Mouse (Mus musculus) adrenal gland (tissue): ENCODE data around the gene Efl1.
"Not testable (repeated sequence)": the region's sequence is repeated elsewhere in the genome, so short reads cannot be mapped to it uniquely, and the experiment has no call there.

ENCODE experiments used
- intact Hi-C: fragments of 180-260 bp; cut with DNase I; formaldehyde crosslinking; loops from one replicate; pipeline ENCODE4 v1.15.1; 2025

Efl1 gene

GRCm38 (mm10) chr7:82755602-82756155, 107.3 kb downstream of the Efl1 start:
- intact Hi-C loops: no loop called here

DNA sequence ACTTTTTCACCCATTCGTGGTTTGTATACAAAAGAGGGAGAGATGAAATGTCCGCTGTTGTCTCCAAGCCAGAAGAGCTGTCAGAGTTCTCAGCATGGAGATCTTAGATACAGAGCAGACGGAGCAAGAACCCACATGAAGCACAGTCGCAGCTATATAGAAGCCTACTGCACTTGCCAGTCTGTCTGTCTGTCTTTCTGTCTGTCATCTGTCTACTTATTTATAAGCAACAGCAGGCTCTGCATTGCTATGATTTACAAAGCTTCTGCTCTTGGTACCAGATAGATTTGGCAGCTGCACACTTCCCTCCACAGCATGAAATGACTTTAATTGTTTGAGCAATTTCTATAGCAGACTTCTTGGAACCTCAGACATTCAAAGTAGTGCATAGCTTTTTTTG, 110.1 kb downstream of the Efl1 start:
- intact Hi-C loops: no loop called here

DNA sequence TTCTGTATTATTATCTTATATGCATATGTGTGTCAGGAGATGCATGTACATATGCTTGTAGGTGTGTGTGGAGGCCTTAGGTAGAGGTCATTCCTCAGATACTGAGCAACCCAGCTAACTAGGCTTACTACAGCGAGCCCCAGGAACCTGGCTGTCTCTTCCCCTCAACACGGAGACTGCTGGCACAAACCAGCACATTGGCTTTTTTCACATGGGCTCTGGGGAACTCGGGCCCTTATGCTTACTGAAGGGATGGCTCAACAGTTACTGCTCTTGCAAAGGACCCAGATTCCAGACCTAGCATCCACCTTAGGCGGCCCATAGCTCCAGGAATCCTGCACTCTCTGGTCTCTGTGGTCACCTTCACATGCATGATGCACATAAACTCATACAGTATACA, 110.7 kb downstream of the Efl1 start:
- intact Hi-C loops: no loop called here

GRCm38 (mm10) chr7:82764951-82765350, 116.5 kb downstream of the Efl1 start:
- intact Hi-C loops: no loop called here

DNA sequence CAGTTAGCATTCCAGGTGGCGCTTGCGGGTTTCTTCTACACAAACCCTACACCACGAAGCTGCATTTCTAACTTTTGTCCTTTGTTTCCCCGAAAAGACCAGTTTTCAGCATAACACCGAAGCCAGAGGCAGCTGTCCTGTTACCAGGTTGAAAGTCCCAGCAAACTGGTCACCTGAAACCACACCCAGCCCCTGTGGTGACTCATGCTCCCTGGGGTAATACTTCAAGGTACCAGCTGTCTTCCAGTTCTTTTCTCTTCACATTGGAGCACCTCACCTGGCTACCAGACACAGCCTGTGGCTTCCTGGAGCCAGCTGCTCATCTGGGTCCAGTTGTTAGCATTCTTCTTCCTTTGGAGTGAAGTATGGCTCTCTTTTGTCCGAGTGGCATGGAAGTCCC, 118.2 kb downstream of the Efl1 start:
- intact Hi-C loops: no loop called here

GRCm38 (mm10) chr7:82770207-82770606, 121.8 kb downstream of the Efl1 start:
- intact Hi-C loops: no loop called here

DNA sequence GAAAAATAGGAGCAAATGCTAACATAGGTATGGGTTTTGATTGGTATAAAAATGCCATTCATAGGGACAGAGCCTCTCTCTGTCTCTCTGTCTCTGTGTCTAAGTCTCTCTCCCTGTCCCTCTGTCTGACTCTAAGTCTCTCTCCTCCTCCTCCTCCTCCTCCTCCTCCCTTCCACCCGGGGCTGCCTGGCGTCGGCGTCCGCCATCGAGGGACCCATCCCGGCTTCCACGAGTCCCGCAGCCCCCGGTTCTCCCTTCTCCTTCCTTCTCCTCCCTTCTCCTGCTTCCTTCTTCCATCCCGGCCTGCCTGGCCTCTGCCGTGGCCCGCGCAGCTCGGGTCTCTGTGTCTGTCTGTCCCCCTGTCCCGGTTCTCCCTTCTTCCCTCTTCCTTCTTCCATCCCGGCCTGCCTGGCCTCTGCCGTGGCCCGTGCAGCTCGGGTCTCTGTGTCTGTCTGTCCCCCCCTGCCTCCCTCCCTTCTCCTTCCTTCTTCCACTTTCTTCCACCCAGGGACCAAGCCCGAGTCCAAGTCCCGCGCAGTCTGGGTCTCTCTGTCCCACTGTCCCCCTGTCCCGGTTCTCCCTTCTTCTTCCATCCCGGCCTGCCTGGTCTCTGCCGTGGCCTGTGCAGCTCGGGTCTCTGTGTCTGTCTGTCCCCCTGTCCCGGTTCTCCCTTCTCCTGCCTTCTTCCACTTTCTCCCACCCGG, 122.7 kb downstream of the Efl1 start:
- intact Hi-C loops: not testable (repeated sequence)

GRCm38 (mm10) chr7:82771661-82772021, 123.2 kb downstream of the Efl1 start:
- intact Hi-C loops: not testable (repeated sequence)

DNA sequence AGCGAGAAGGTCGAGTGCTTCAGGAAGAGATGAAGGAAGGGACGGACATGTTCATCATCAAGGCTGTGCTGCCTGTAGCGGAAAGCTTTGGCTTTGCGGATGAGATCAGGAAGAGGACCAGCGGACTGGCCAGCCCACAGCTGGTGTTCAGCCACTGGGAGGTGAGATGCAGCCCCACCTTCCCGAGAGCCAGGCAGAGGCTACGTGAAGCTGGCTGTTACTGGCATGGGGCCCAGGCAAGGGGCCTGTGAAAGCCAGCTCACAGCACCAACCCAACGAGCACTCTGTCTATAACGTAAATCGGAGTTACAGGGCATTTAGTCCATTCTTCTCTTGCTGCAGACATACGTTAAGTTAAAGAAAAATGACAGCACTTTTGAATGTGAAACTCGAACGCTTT, 124.1 kb downstream of the Efl1 start:
- intact Hi-C loops: no loop called here

DNA sequence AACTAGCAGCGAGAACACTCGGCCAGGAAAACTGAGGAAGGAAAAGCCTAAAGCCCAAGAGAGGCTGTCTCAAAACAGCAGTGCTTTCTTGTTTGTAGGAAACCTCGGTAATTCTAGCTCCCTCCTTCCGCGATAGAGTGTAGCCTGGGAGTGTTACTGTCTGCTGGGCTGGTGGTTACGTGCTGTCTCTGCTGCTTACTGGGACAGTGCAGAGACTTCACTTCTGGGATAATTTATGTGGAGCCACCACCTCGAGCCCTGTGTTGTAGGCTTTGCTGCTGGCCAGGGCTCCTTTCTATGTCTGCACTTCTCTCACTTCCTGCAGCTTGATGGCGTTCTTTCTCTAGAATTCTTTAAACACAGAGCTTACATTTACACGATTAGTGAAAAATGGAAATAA, 124.7 kb downstream of the Efl1 start:
- intact Hi-C loops: no loop called here

- intact Hi-C loops: no loop called here
These were observed 125.5 kb downstream of the Efl1 start for GRCm38 (mm10) chr7:82773884-82774283.

DNA sequence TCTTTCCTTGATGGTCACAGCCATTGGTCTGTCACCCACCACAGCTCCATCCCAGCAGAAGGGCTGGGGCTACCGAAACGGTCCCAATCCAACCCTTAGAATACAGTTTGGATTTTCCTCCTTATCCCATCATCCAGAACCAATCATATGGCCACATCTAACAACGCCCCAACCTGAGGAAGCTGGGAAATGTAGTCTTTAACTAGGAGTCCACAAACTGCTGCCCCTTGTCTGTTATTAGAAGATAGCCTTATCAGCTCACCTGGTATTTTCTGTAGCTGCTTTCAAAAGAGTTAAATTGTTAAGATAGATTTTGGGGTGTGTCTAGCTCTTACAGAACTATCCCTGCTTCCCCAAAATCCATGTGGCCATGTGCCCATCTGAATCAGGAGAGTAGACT, 126.7 kb downstream of the Efl1 start:
- intact Hi-C loops: no loop called here

DNA sequence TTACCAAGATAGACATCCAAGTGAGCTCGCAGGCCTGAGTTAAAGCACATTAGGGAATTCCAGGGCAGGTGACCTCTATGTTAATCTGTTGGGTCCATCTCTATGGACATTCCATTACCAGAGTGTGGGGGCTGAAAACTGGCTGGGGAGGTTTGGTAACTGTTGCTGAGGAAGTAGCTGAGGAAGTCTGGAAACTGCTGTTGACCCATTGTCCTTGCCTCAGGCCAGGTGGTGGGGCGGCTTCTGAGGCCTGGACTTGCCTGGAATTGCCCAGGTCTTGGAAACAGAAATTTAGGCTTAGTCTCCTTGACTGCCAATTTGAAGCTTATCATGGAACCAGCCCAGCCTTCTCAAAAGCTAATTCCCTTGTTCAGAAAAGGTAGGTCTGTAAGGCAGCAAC, 134.7 kb downstream of the Efl1 start:
- intact Hi-C loops: no loop called here

GRCm38 (mm10) chr7:82783693-82784092, 135.3 kb downstream of the Efl1 start:
- intact Hi-C loops: no loop called here

- intact Hi-C loops: no loop called here
These were observed 137.0 kb downstream of the Efl1 start for GRCm38 (mm10) chr7:82785335-82785934.

- intact Hi-C loops: no loop called here
These were observed 137.7 kb downstream of the Efl1 start for GRCm38 (mm10) chr7:82785970-82786647.

- intact Hi-C loops: no loop called here
These were observed 144.2 kb downstream of the Efl1 start for GRCm38 (mm10) chr7:82792644-82793043.

DNA sequence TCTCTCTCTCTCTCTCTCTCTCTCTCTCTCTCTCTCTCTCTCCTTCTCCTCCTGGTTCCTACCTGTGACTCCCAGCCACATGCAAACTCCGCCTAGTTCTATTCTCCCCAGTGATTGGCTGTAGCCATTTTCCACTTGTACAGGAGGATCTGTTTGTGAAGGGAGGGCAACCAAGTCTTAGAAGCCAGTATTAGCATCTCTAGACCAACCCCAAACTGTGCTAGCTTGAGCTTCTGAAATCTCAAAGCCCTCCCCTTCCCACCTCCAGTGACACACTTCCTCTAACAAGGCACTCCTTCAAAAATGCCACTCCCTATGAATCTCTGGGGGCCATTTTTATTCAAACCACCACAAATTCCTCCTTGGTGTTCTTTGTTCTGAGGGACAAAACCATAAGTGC, 144.7 kb downstream of the Efl1 start:
- intact Hi-C loops: no loop called here

GRCm38 (mm10) chr7:82794542-82794941, 146.1 kb downstream of the Efl1 start:
- intact Hi-C loops: no loop called here

DNA sequence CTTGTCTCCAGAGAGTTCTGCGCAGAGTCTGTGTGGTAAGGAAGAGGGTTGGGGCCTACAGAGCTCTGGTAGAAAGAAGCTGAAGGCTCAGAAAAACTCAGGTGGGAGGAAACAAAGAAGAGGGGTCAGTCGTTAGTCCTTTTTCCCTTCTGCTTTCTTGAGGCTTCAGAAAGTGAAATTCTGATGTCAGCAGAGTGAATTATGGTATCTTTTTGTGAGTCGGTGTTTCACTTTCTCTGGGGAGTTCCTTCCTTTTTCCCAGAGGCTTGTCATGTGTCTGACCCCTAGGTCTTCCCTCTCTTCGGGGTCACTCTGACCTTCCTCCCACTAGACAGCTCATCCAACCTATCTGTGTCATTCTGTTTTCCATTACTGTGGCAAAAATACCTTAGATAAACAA, 153.8 kb downstream of the Efl1 start:
- intact Hi-C loops: no loop called here

DNA sequence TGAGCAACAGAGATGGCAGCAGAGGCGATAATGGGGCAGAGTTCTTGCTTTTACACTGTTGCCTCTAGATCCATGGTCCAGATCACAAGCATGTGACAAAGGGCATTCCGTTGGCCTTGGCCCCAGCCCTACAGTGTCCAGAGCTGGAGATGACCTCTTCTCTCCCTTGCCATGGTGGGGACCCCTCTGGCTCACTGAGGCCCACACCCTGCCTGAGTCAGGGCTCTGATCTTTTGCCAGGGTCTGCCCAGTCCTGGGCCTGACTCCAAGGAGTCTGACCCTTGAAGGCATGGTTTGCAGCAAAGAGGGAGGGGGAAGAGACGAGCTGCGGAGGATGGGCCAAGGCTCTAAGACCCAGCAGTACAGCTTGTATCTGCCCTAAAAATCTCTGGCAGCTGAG, 159.8 kb downstream of the Efl1 start:
- intact Hi-C loops: no loop called here

GRCm38 (mm10) chr7:82809126-82809525, 160.7 kb downstream of the Efl1 start:
- intact Hi-C loops: no loop called here

- intact Hi-C loops: no loop called here
These were observed 162.4 kb downstream of the Efl1 start for GRCm38 (mm10) chr7:82810799-82811139.
